Mouse (Mus musculus): Measurements from ENCODE around the gene Ttc3. TPM values are rescaled to one million over a fixed set of nuclear protein-coding genes. Genes with fewer than 3 reads are reported as not detected.
"Not testable (repeated sequence)": the region's sequence is repeated elsewhere in the genome, so short reads cannot be mapped to it uniquely, and the experiment has no call there.

Gene Ttc3
- polyA plus RNA-seq, 1 experiment from 2014 or later: 624 TPM

GRCm38 (mm10) chr16:94465900-94466299 lies 95.5 kb downstream of the Ttc3 start:
- no peak overlapping the region for H3K9ac ChIP-seq (ENCODE audit: low read depth, low read length)
- H3K27ac ChIP-seq (ENCODE audit: low read depth, low read length): no peak overlapping the region
- no peaks in the 10 kb centered on the region for H3K9me3 ChIP-seq (ENCODE audit: control insufficient read depth, low read length)
- H3K4me1 ChIP-seq (replicated peaks; ENCODE audit: control insufficient read depth, insufficient read depth, low read length): no peaks in the 10 kb centered on the region
- no peak overlapping the region for H3K4me2 ChIP-seq (replicated peaks; ENCODE audit: low read depth, low read length)
- H3K36me3 ChIP-seq (ENCODE audit: control insufficient read depth, insufficient read depth, low read length): peaks cover 33% of the 10 kb centered on the region
- no peak for DNase-seq (ENCODE audit: low spot score)
- no peaks in the 10 kb centered on the region for H3K27me3 ChIP-seq (ENCODE audit: control insufficient read depth, insufficient read depth, low read length)
- no peak for ATAC-seq (ENCODE audit: low FRiP score)
- no peak overlapping the region for H3K4me3 ChIP-seq (ENCODE audit: low read depth, low read length)
- WGBS: 88% methylated on average over 4 of the region's 4 CpGs

- WGBS: 94% methylated on average over 7 of the region's 7 CpGs
Measured at GRCm38 (mm10) chr16:94466317-94466716, 95.9 kb downstream of the Ttc3 start.

GRCm38 (mm10) chr16:94467337-94468055 lies 97.1 kb downstream of the Ttc3 start:
- Histone ChIP-seq H3K4me1 (replicated peaks; ENCODE audit: control insufficient read depth, insufficient read depth, low read length) (no peaks in the 10 kb centered on the region), H3K27ac (ENCODE audit: low read depth, low read length) (no peak overlapping the region), H3K4me3 (ENCODE audit: low read depth, low read length) (no peak overlapping the region), H3K4me2 (replicated peaks; ENCODE audit: low read depth, low read length) (no peak overlapping the region), H3K27me3 (ENCODE audit: control insufficient read depth, insufficient read depth, low read length) (no peaks in the 10 kb centered on the region), H3K9ac (ENCODE audit: low read depth, low read length) (no peak overlapping the region), H3K36me3 (ENCODE audit: control insufficient read depth, insufficient read depth, low read length) (peaks cover 27% of the 10 kb centered on the region), H3K9me3 (ENCODE audit: control insufficient read depth, low read length) (no peaks in the 10 kb centered on the region)
- WGBS: 90% methylated on average over 11 of the region's 11 CpGs
- DNase-seq (ENCODE audit: low spot score): no peak
- ATAC-seq (ENCODE audit: low FRiP score): no peak

More at GRCm38 (mm10) chr16:94466317-94466716, 95.9 kb downstream of the Ttc3 start:
- not testable (repeated sequence) for DNase-seq (ENCODE audit: low spot score); H3K9ac ChIP-seq (ENCODE audit: low read depth, low read length); H3K4me3 ChIP-seq (ENCODE audit: low read depth, low read length); ATAC-seq (ENCODE audit: low FRiP score); H3K4me2 ChIP-seq (replicated peaks; ENCODE audit: low read depth, low read length); H3K9me3 ChIP-seq (ENCODE audit: control insufficient read depth, low read length); H3K4me1 ChIP-seq (replicated peaks; ENCODE audit: control insufficient read depth, insufficient read depth, low read length); H3K27me3 ChIP-seq (ENCODE audit: control insufficient read depth, insufficient read depth, low read length); H3K27ac ChIP-seq (ENCODE audit: low read depth, low read length)
- peaks cover 30% of the 10 kb centered on the region for H3K36me3 ChIP-seq (ENCODE audit: control insufficient read depth, insufficient read depth, low read length)

- no peaks in the 10 kb centered on the region for H3K4me1 ChIP-seq (replicated peaks; ENCODE audit: control insufficient read depth, insufficient read depth, low read length)
- WGBS: 91% methylated on average over 2 of the region's 2 CpGs
- no peak overlapping the region for H3K9ac ChIP-seq (ENCODE audit: low read depth, low read length)
- H3K9me3 ChIP-seq (ENCODE audit: control insufficient read depth, low read length): no peaks in the 10 kb centered on the region
- no peak overlapping the region for H3K4me2 ChIP-seq (replicated peaks; ENCODE audit: low read depth, low read length)
- ATAC-seq (ENCODE audit: low FRiP score) (no peak), DNase-seq (ENCODE audit: low spot score) (no peak)
- H3K27me3 ChIP-seq (ENCODE audit: control insufficient read depth, insufficient read depth, low read length): no peaks in the 10 kb centered on the region
- H3K27ac ChIP-seq (ENCODE audit: low read depth, low read length): no peak overlapping the region
- peaks cover 22% of the 10 kb centered on the region for H3K36me3 ChIP-seq (ENCODE audit: control insufficient read depth, insufficient read depth, low read length)
- H3K4me3 ChIP-seq (ENCODE audit: low read depth, low read length): no peak overlapping the region
Measured at GRCm38 (mm10) chr16:94468391-94468790, 98.0 kb downstream of the Ttc3 start.

GRCm38 (mm10) chr16:94472515-94472951 lies 102.1 kb downstream of the Ttc3 start:
- Histone ChIP-seq H3K4me1 (replicated peaks; ENCODE audit: control insufficient read depth, insufficient read depth, low read length) (no peaks in the 10 kb centered on the region), H3K9ac (ENCODE audit: low read depth, low read length) (no peak overlapping the region), H3K36me3 (ENCODE audit: control insufficient read depth, insufficient read depth, low read length) (peaks cover 10% of the 10 kb centered on the region), H3K27ac (ENCODE audit: low read depth, low read length) (no peak overlapping the region), H3K27me3 (ENCODE audit: control insufficient read depth, insufficient read depth, low read length) (no peaks in the 10 kb centered on the region), H3K4me3 (ENCODE audit: low read depth, low read length) (no peak overlapping the region), H3K4me2 (replicated peaks; ENCODE audit: low read depth, low read length) (no peak overlapping the region), H3K9me3 (ENCODE audit: control insufficient read depth, low read length) (no peaks in the 10 kb centered on the region)
- DNase-seq (ENCODE audit: low spot score) (no peak), ATAC-seq (ENCODE audit: low FRiP score) (no peak)
- 73% methylated on average over 8 of the region's 8 CpGs for WGBS

- no peak overlapping the region for H3K27ac ChIP-seq (ENCODE audit: low read depth, low read length)
- no peak overlapping the region for H3K9ac ChIP-seq (ENCODE audit: low read depth, low read length)
- 89% methylated on average over 11 of the region's 11 CpGs for WGBS
- DNase-seq (ENCODE audit: low spot score) (no peak), ATAC-seq (ENCODE audit: low FRiP score) (no peak)
- no peak overlapping the region for H3K4me3 ChIP-seq (ENCODE audit: low read depth, low read length)
- no peaks in the 10 kb centered on the region for H3K4me1 ChIP-seq (replicated peaks; ENCODE audit: control insufficient read depth, insufficient read depth, low read length)
- no peaks in the 10 kb centered on the region for H3K27me3 ChIP-seq (ENCODE audit: control insufficient read depth, insufficient read depth, low read length)
- H3K9me3 ChIP-seq (ENCODE audit: control insufficient read depth, low read length): no peaks in the 10 kb centered on the region
- H3K36me3 ChIP-seq (ENCODE audit: control insufficient read depth, insufficient read depth, low read length): peaks cover 5% of the 10 kb centered on the region; the same call in 1 of the 2 replicates
- no peak overlapping the region for H3K4me2 ChIP-seq (replicated peaks; ENCODE audit: low read depth, low read length)
Measured at GRCm38 (mm10) chr16:94473086-94473822, 102.8 kb downstream of the Ttc3 start.

- H3K36me3 ChIP-seq (ENCODE audit: control insufficient read depth, insufficient read depth, low read length): no peaks in the 10 kb centered on the region
- ATAC-seq (ENCODE audit: low FRiP score): no peak
Measured at GRCm38 (mm10) chr16:94484752-94485535, 114.5 kb downstream of the Ttc3 start.

GRCm38 (mm10) chr16:94487341-94487740 lies 116.9 kb downstream of the Ttc3 start:
- Histone ChIP-seq H3K9me3 (ENCODE audit: control insufficient read depth, low read length) (no peaks in the 10 kb centered on the region), H3K9ac (ENCODE audit: low read depth, low read length) (no peak overlapping the region), H3K4me3 (ENCODE audit: low read depth, low read length) (no peak overlapping the region), H3K27me3 (ENCODE audit: control insufficient read depth, insufficient read depth, low read length) (no peaks in the 10 kb centered on the region), H3K36me3 (ENCODE audit: control insufficient read depth, insufficient read depth, low read length) (no peaks in the 10 kb centered on the region), H3K4me2 (replicated peaks; ENCODE audit: low read depth, low read length) (no peak overlapping the region), H3K27ac (ENCODE audit: low read depth, low read length) (no peak overlapping the region), H3K4me1 (replicated peaks; ENCODE audit: control insufficient read depth, insufficient read depth, low read length) (no peaks in the 10 kb centered on the region)
- WGBS: 86% methylated on average over 5 of the region's 5 CpGs
- no peak for ATAC-seq (ENCODE audit: low FRiP score)
- DNase-seq (ENCODE audit: low spot score): no peak

More at GRCm38 (mm10) chr16:94484752-94485535, 114.5 kb downstream of the Ttc3 start:
- Histone ChIP-seq H3K27ac (ENCODE audit: low read depth, low read length) (no peak overlapping the region), H3K9ac (ENCODE audit: low read depth, low read length) (no peak overlapping the region), H3K4me3 (ENCODE audit: low read depth, low read length) (no peak overlapping the region), H3K27me3 (ENCODE audit: control insufficient read depth, insufficient read depth, low read length) (no peaks in the 10 kb centered on the region), H3K9me3 (ENCODE audit: control insufficient read depth, low read length) (no peaks in the 10 kb centered on the region), H3K4me2 (replicated peaks; ENCODE audit: low read depth, low read length) (no peak overlapping the region), H3K4me1 (replicated peaks; ENCODE audit: control insufficient read depth, insufficient read depth, low read length) (no peaks in the 10 kb centered on the region)
- no peak for DNase-seq (ENCODE audit: low spot score)
- WGBS: 87% methylated on average over 11 of the region's 11 CpGs

Data from hindbrain, embryonic 11.5 days (tissue).